Mouse (Mus musculus): ENCODE results near the gene Tmf1. TPM values are rescaled to one million over a fixed set of nuclear protein-coding genes. Genes with fewer than 3 reads are reported as not detected.

The Tmf1 gene
- total RNA-seq, 1 experiment from 2014 or later: 230 TPM

GRCm38 (mm10) chr6:97205439-97205885 lies 26.5 kb upstream of the Tmf1 start, which contains the start of gene Uba3:
TSS of gene Uba3 (minus strand) at chr6:97205647.
- peak; percentile 94 for ATAC-seq (replicated peaks; ENCODE audit: insufficient number of reproducible peaks, low FRiP score, low TSS enrichment, poor library complexity, severe bottlenecking)

DNA sequence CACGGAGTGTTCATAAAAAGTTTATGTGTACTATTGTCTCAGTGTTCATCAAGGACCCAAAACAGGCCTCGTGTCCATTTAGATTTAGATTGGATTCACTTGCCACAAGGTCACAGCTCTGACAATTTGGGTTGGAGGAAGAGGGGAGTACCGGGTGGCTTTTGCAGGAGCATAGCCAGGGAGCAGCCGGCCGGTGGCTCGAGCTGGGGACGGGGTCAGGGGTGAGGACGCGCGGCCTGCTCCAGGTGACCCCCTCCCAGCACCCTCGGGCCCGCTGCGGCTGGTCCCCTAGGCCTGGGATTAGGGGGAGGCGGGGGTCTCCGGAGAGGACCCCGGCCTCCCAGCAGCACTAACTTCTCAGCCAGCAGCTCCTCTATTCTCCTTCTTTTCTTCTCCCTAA lies 26.0 kb upstream of the Tmf1 start:
- no peak for ATAC-seq (replicated peaks; ENCODE audit: insufficient number of reproducible peaks, low FRiP score, low TSS enrichment, poor library complexity, severe bottlenecking)

DNA sequence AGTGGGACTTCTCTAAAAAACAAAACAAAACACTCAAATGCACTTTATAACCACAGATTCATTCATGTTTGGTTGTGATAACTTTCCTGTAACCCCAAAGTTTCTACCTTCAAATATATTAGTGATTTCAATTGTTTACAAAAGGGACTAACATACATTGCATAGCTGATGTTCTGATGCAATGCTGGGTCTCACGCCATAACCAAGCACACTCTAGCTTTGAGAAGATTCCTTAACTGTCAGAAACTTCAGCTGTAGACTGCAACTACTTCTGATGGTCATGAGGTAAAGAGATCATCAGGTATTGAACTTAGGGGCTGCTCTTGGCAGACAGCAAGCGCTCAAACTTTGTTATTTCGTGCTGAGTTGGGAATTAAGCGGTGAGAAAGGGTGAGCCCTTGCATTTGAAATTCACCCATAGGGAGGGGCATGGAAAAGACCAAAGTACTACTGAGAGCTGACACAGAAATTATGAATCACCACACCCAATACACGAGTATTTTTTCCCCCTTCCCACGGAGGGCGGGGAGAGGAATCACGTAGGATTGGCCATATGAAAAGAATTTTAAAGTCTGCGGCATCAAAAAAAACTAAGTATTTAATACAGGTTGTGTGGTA lies 25.4 kb upstream of the Tmf1 start:
- no peak for ATAC-seq (replicated peaks; ENCODE audit: insufficient number of reproducible peaks, low FRiP score, low TSS enrichment, poor library complexity, severe bottlenecking)

- ATAC-seq (replicated peaks; ENCODE audit: insufficient number of reproducible peaks, low FRiP score, low TSS enrichment, poor library complexity, severe bottlenecking): no peak
Measured at GRCm38 (mm10) chr6:97202477-97202876, 23.6 kb upstream of the Tmf1 start.

DNA sequence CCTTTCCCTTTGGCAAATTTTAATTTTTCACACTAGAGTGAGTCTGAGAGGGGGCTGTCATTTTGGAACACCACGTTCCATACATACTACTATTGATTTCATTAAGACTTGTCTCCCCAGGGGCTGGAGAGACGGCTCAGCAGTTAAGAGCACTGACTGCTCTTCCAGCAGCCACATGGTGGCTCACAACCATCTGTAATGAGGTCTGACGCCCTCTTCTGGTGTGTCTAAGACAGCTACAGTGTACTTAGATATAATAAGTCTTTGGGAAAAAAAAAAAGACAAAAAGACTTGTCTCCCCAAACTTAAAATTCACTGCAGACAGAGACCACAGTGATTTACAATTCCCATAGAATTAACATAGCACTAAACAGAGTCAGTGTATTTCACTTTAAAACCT lies 21.5 kb upstream of the Tmf1 start:
- no peak for ATAC-seq (replicated peaks; ENCODE audit: insufficient number of reproducible peaks, low FRiP score, low TSS enrichment, poor library complexity, severe bottlenecking)

DNA sequence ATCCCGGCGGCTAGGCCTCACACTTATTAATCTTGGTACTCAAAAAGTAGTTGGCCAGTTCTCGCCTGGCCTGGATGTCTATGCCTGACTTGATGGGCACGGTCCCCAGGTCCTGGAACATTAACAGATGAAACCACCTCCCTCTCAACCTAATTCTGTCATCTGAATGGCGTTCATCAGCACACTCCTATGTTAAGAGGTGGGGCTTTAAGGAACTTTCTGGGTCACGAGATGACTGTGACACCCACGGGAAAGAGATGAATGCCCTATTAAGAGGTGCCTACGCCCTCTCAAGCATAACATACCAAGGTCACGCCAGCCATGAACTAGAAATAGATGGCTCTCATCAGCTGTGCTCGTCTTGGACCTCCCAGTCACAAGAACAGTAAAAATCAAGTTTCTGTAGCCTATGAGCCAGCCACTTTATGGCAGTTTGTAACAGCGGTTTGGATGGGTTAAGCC lies 476 bp upstream of the Tmf1 start:
- ATAC-seq (replicated peaks; ENCODE audit: insufficient number of reproducible peaks, low FRiP score, low TSS enrichment, poor library complexity, severe bottlenecking): peak; percentile 44

DNA sequence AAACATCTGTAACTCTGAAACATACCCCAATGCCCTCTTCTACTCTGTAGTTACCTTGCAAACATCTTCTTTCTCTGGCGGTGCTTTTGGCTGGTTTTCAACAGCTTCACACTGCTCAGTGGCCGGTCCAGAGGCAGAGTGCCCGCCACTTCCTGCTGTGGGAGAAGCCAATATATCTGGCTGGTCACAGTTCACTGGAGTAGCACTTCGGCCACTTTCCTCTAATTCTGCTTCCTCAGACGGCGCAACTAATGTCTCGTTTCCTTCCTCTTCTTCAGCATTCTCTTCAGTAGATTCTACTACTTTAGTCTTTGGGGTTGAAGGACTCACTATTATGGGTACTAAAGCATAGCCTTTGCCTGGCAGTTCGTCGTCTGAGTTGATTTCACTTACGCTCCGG lies 3.2 kb downstream of the Tmf1 start:
- ATAC-seq (replicated peaks; ENCODE audit: insufficient number of reproducible peaks, low FRiP score, low TSS enrichment, poor library complexity, severe bottlenecking): no peak

DNA sequence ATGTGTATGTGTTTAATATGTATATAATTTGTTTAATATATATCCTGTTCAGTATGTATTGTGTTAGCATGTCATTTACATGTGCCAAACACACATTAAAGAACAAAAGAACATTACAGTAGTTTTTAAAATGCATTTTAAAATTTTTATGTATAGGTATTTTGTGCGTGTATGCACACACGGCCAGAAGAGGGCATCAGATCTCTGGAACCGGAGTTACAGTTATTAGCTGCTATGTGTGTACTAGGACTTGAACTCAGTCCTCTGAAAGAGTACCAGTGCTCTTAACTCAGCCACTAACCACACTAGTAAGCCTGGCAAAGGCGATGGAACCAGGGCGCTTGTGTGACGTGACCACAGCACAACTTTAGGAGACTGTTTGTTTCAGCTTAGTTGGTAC lies 28.8 kb downstream of the Tmf1 start:
- no peak for ATAC-seq (replicated peaks; ENCODE audit: insufficient number of reproducible peaks, low FRiP score, low TSS enrichment, poor library complexity, severe bottlenecking)

- no peak for ATAC-seq (replicated peaks; ENCODE audit: insufficient number of reproducible peaks, low FRiP score, low TSS enrichment, poor library complexity, severe bottlenecking)
Measured at GRCm38 (mm10) chr6:97149721-97150120, 29.2 kb downstream of the Tmf1 start.

GRCm38 (mm10) chr6:97148383-97149251 lies 30.3 kb downstream of the Tmf1 start, which contains the start of gene Eogt:
TSS of gene Eogt (minus strand) at chr6:97149182.
- peak; percentile 43 for ATAC-seq (replicated peaks; ENCODE audit: insufficient number of reproducible peaks, low FRiP score, low TSS enrichment, poor library complexity, severe bottlenecking)

- ATAC-seq (replicated peaks; ENCODE audit: insufficient number of reproducible peaks, low FRiP score, low TSS enrichment, poor library complexity, severe bottlenecking): no peak
Measured at GRCm38 (mm10) chr6:97147755-97148382, 31.1 kb downstream of the Tmf1 start.

DNA sequence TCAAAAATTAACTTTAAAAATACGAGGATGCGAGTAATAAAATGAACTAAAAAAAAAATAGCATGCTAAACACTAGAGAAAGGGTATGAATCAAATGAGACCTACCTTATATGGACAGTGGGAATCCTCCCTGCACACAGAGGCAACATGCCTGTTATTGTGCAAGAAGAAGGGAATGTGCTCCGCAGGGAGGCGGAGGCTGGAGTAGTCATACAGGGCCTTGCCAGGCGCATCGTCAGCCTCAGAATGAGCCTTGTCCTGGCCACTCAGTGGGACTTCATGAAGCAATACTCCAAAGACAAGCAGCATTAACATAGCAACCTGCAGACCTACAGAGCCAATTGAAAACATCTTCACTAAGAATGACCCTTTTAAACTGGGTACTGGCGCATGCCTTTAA lies 33.8 kb downstream of the Tmf1 start:
- no peak for ATAC-seq (replicated peaks; ENCODE audit: insufficient number of reproducible peaks, low FRiP score, low TSS enrichment, poor library complexity, severe bottlenecking)

- ATAC-seq (replicated peaks; ENCODE audit: insufficient number of reproducible peaks, low FRiP score, low TSS enrichment, poor library complexity, severe bottlenecking): no peak
Measured at GRCm38 (mm10) chr6:97144359-97144758, 34.6 kb downstream of the Tmf1 start.

DNA sequence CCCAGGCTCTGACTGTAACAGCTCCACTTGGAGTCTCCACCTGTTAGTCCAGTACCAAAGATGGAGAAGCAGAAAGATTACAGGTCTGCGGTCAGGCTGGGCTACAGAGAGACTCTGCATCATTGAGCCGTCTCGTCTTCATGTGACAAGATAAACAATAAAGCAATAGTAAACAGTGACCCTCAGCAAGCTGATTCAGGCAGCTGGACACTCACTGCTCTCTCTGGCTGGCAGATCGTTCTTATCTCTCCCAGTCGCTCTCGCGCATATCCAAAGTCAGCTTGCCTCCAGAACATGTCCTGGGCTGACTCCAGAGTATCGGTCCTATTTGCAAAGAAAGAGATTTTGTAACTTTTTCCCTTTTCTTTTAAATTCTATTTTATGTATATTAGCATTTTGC lies 36.3 kb downstream of the Tmf1 start:
- no peak for ATAC-seq (replicated peaks; ENCODE audit: insufficient number of reproducible peaks, low FRiP score, low TSS enrichment, poor library complexity, severe bottlenecking)

- no peak for ATAC-seq (replicated peaks; ENCODE audit: insufficient number of reproducible peaks, low FRiP score, low TSS enrichment, poor library complexity, severe bottlenecking)
Measured at GRCm38 (mm10) chr6:97141811-97142210, 37.1 kb downstream of the Tmf1 start.

DNA sequence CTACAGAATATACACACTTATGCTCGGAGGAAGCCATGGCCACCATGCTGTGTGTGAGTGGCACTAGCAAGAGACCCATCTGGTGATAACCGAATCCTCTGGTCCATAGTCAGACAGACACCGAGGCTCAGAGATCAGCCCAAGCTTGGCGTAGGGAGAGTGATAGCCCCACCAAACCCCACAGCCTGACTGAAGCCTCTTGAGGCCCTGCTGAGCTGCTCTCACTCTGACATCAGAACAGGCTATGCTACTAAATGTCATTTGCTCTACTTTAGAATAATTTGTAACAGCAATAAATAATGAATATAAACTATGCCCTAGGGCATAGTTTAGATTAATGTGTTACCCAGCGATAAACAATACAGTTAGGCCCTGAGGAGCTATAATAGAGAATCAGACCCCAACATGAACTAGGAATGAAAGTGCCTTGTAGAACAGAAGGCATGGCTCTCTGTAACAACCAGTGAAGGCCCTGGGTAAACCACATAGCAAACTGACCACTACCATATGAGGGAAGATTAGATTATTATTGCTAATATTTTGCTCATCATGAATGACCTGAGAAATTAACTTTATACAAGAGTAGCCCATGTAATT lies 46.1 kb downstream of the Tmf1 start:
- ATAC-seq (replicated peaks; ENCODE audit: insufficient number of reproducible peaks, low FRiP score, low TSS enrichment, poor library complexity, severe bottlenecking): no peak

DNA sequence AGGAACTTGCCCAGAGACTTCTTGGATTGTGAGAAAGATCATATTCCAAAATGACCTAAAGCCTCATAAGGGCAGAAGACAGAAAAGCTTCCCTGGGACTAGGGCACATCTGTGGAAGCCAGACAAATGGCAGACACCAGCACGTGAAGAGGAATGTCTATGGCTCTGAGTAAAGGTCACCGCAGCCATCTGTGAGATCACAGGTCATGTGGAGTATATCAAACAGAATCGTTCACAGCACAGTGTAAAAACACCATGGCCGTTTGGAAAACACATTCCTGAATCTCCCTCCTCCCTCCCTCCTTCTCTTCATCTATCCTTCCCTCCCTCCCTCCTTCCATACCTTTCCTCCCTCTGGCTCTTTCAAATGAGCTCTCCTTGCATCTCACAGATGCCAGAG lies 47.1 kb downstream of the Tmf1 start:
- no peak for ATAC-seq (replicated peaks; ENCODE audit: insufficient number of reproducible peaks, low FRiP score, low TSS enrichment, poor library complexity, severe bottlenecking)

DNA sequence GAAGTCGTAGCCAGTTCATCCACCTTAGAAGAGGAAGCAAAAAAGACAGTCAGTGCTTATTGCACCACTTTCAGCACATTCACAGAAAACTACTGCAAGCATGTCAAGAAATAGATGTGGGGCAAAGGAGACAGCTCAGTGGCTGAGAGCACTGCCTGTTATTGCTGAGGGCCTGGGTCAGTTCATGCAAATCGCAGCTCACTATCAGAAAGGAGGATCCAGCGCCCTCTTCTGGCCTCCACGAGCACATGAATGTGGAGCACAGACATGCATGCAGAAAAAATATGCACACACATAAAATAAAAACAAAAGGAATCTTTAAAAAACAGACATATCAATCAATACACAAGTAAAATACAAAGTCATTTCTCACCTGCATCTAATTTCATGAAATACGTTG lies 47.9 kb downstream of the Tmf1 start:
- no peak for ATAC-seq (replicated peaks; ENCODE audit: insufficient number of reproducible peaks, low FRiP score, low TSS enrichment, poor library complexity, severe bottlenecking)

- ATAC-seq (replicated peaks; ENCODE audit: insufficient number of reproducible peaks, low FRiP score, low TSS enrichment, poor library complexity, severe bottlenecking): no peak
Measured at GRCm38 (mm10) chr6:97124336-97125010, 54.4 kb downstream of the Tmf1 start.
